Mouse (Mus musculus) megakaryocyte, embryonic 14.5 days (primary cell): ENCODE data around the gene Plxdc1. TPM values are rescaled to one million over a fixed set of nuclear protein-coding genes. Genes with fewer than 3 reads are reported as not detected.

Source experiments
- H3K27me3 ChIP-seq: replicated peaks from 2 replicates; pipeline ENCODE3; 2012; ENCODE audit warnings: inconsistent platforms
- H3K36me3 ChIP-seq: replicated peaks from 2 replicates; pipeline ENCODE3; 2012; ENCODE audit warnings: low read length, inconsistent platforms, mixed read lengths
- H3K4me1 ChIP-seq: 2 replicates; pipeline ENCODE4 v1.6.1; 2012; ENCODE audit warnings: inconsistent platforms
- H3K4me3 ChIP-seq: replicated peaks from 2 replicates; pipeline ENCODE3; 2012; ENCODE audit warnings: moderate library complexity, mild to moderate bottlenecking, inconsistent platforms
- H3K9me3 ChIP-seq: 2 replicates; pipeline ENCODE4 v1.6.1; 2012; ENCODE audit warnings: inconsistent platforms
- FLI1 ChIP-seq: IDR thresholded peaks from 2 replicates; pipeline ENCODE4 v1.6.1; 2012; ENCODE audit warnings: low read length, inconsistent platforms, mixed read lengths
- GATA1 ChIP-seq: IDR thresholded peaks from 3 replicates; pipeline ENCODE4 v1.6.1; 2012; ENCODE audit warnings: mixed read lengths, low read length, inconsistent platforms, borderline replicate concordance
- polyA plus RNA-seq: library from polyadenylated mRNA; stranded (reverse); fragments of >175 nt; gene quantifications from 2 replicates; pipeline ENCODE4 v1.2.3, GENCODE M21; 2012; ENCODE audit warnings: low replicate concordance; ENCODE audit not compliant: insufficient read depth

Plxdc1 gene
- polyA plus RNA-seq, 1 experiment: 1.6 TPM

GRCm38 (mm10) chr11:97883918-97884600 lies 102.2 kb downstream of the Plxdc1 start, which contains the start of gene Fbxo47:
Gene Fbxo47, minus strand, starts transcription at chr11:97884154.
- no peaks in the 10 kb centered on the region for H3K27me3 ChIP-seq
- H3K4me1 ChIP-seq: peaks cover 23% of the 10 kb centered on the region; the same call in 1 of the 2 replicates
- H3K36me3 ChIP-seq: peaks cover 4% of the 10 kb centered on the region
- TF ChIP-seq GATA1 (no peak), FLI1 (no peak)
- H3K9me3 ChIP-seq: peaks cover 3% of the 10 kb centered on the region
- H3K4me3 ChIP-seq: peak within 1 kb of the TSS; percentile 92

GRCm38 (mm10) chr11:97883542-97883917 lies 102.7 kb downstream of the Plxdc1 start:
- peaks cover 2% of the 10 kb centered on the region for H3K36me3 ChIP-seq
- no peaks in the 10 kb centered on the region for H3K27me3 ChIP-seq
- peak overlapping the region; percentile 92 for H3K4me3 ChIP-seq
- peaks cover 2% of the 10 kb centered on the region for H3K9me3 ChIP-seq
- H3K4me1 ChIP-seq: peaks cover 22% of the 10 kb centered on the region; the same call in 1 of the 2 replicates
- no peak for TF ChIP-seq GATA1
- TF ChIP-seq FLI1: no peak

- H3K4me1 ChIP-seq: peaks cover 14% of the 10 kb centered on the region; the same call in 1 of the 2 replicates
- H3K4me3 ChIP-seq: no peak overlapping the region
- H3K36me3 ChIP-seq: no peaks in the 10 kb centered on the region
- no peaks in the 10 kb centered on the region for H3K9me3 ChIP-seq
- H3K27me3 ChIP-seq: no peaks in the 10 kb centered on the region
- no peak for TF ChIP-seq FLI1
- no peak for TF ChIP-seq GATA1
Observed at GRCm38 (mm10) chr11:97880362-97880761, 105.9 kb downstream of the Plxdc1 start.

- Histone ChIP-seq H3K36me3 (no peaks in the 10 kb centered on the region), H3K4me3 (no peak overlapping the region), H3K27me3 (no peaks in the 10 kb centered on the region), H3K4me1 (no peaks in the 10 kb centered on the region; the same call in 1 of the 2 replicates), H3K9me3 (no peaks in the 10 kb centered on the region)
- TF ChIP-seq GATA1 (no peak), FLI1 (no peak)
Observed at GRCm38 (mm10) chr11:97877341-97877740, 108.9 kb downstream of the Plxdc1 start.

GRCm38 (mm10) chr11:97874396-97874795 lies 111.8 kb downstream of the Plxdc1 start:
- TF ChIP-seq FLI1 (no peak), GATA1 (no peak)
- Histone ChIP-seq H3K4me1 (no peaks in the 10 kb centered on the region; the same call in 1 of the 2 replicates), H3K27me3 (no peaks in the 10 kb centered on the region), H3K9me3 (no peaks in the 10 kb centered on the region), H3K4me3 (no peak overlapping the region), H3K36me3 (no peaks in the 10 kb centered on the region)

Other genes starting within 250 kb of the Plxdc1 start
- gene Pip4k2b, start 241.7 kb downstream of the Plxdc1 start, polyA plus RNA-seq: 31.7 and 36.8 TPM in 2 replicates
- 2.6 and 14.6 TPM in 2 replicates for gene Cwc25, start 219.9 kb downstream of the Plxdc1 start, polyA plus RNA-seq
- not detected in 2 replicates for gene 1700001P01Rik, start 210.5 kb downstream of the Plxdc1 start, polyA plus RNA-seq
- 25.9 and 294 TPM in 2 replicates for gene Rpl23, start 204.0 kb downstream of the Plxdc1 start, polyA plus RNA-seq
- gene Lasp1, start 187.4 kb downstream of the Plxdc1 start, polyA plus RNA-seq: 51.2 and 77.7 TPM in 2 replicates
- 1.7 TPM in 1 of 2 replicates, not detected in the other for gene B230217C12Rik, start 145.7 kb downstream of the Plxdc1 start, polyA plus RNA-seq
- gene Fbxo47, start 102.3 kb downstream of the Plxdc1 start, polyA plus RNA-seq: not detected in 2 replicates
- 9.1 TPM in 1 of 2 replicates, not detected in the other for gene Arl5c, start 9.7 kb upstream of the Plxdc1 start, polyA plus RNA-seq
- gene Cacnb1, start 36.6 kb upstream of the Plxdc1 start, polyA plus RNA-seq: 1.4 and 2.8 TPM in 2 replicates
- 275 and 2,598 TPM in 2 replicates for gene Rpl19, start 40.3 kb upstream of the Plxdc1 start, polyA plus RNA-seq
- 1.5 TPM in 1 of 2 replicates, not detected in the other for gene Stac2, start 67.0 kb upstream of the Plxdc1 start, polyA plus RNA-seq
- 4.7 and 7.1 TPM in 2 replicates for gene Fbxl20, start 164.0 kb upstream of the Plxdc1 start, polyA plus RNA-seq
- gene Med1, start 206.8 kb upstream of the Plxdc1 start, polyA plus RNA-seq: 6.4 and 8.2 TPM in 2 replicates
- 5.5 and 6.0 TPM in 2 replicates for gene Cdk12, start 216.6 kb upstream of the Plxdc1 start, polyA plus RNA-seq